Mouse (Mus musculus): ENCODE measurements around the gene Olfr536.
"Not testable (repeated sequence)": the region's sequence is repeated elsewhere in the genome, so short reads cannot be mapped to it uniquely, and the experiment has no call there.

Gene Olfr536

GRCm38 (mm10) chr7:140507346-140508021 is at the start of gene Olfr536:
Gene Olfr536 (minus strand): TSS chr7:140507396.
- not testable (repeated sequence) for DNase-seq

- DNase-seq: no peak
These were observed 32.5 kb upstream of the Olfr536 start for GRCm38 (mm10) chr7:140539746-140540145.

- DNase-seq: no peak
These were observed 12.5 kb downstream of the Olfr536 start for GRCm38 (mm10) chr7:140494702-140495101.

GRCm38 (mm10) chr7:140494231-140494630 is 13.0 kb downstream of the Olfr536 start:
- no peak for DNase-seq

- DNase-seq: no peak
These were observed 18.2 kb downstream of the Olfr536 start for GRCm38 (mm10) chr7:140488981-140489380.

GRCm38 (mm10) chr7:140483916-140484315 is 23.3 kb downstream of the Olfr536 start, which contains the start of gene Olfr535:
Gene Olfr535 (plus strand): TSS chr7:140484216.
- DNase-seq: no peak

GRCm38 (mm10) chr7:140478733-140479132 is 28.5 kb downstream of the Olfr536 start:
- DNase-seq: no peak

GRCm38 (mm10) chr7:140477886-140478285 is 29.3 kb downstream of the Olfr536 start:
- DNase-seq: no peak

- not testable (repeated sequence) for DNase-seq
These were observed 44.1 kb downstream of the Olfr536 start, which contains the start of gene Olfr533 for GRCm38 (mm10) chr7:140463070-140463469. Gene Olfr533 (plus strand): TSS chr7:140463370.
